Mouse (Mus musculus) adrenal gland, postnatal 25 days (tissue): ENCODE data around the gene Tmem127. TPM values are rescaled to one million over a fixed set of nuclear protein-coding genes. Genes with fewer than 3 reads are reported as not detected.

Source experiments
- total RNA-seq: library from RNA; stranded (reverse); gene quantifications from 2 replicates; pipeline ENCODE4 v1.2.3, GENCODE M21; 2021

Tmem127 gene
- total RNA-seq, 1 experiment from 2014 or later: 72.3 TPM

Other genes with a start within 250 kb of the Tmem127 start
- gene Ap4e1, start 239.2 kb upstream of the Tmem127 start, total RNA-seq: 10.0 and 16.2 TPM in 2 replicates
- 22.3 and 33.9 TPM in 2 replicates for gene Blvra, start 177.2 kb upstream of the Tmem127 start, total RNA-seq
- 6.4 and 7.5 TPM in 2 replicates for gene Ncaph, start 114.0 kb upstream of the Tmem127 start, total RNA-seq
- gene Itpripl1, start 104.5 kb upstream of the Tmem127 start, total RNA-seq: 5.3 and 7.2 TPM in 2 replicates
- 1.7 and 2.0 TPM in 2 replicates for gene 1810024B03Rik, start 39.6 kb upstream of the Tmem127 start, total RNA-seq
- 75.5 and 84.1 TPM in 2 replicates for gene Snrnp200, start 39.5 kb upstream of the Tmem127 start, total RNA-seq
- gene Ciao1, start 92 bp upstream of the Tmem127 start, total RNA-seq: 81.8 and 94.5 TPM in 2 replicates
- 110 and 117 TPM in 2 replicates for gene Stard7, start 22.3 kb downstream of the Tmem127 start, total RNA-seq
- 0.49 TPM in 1 of 2 replicates, not detected in the other for gene Dusp2, start 88.3 kb downstream of the Tmem127 start, total RNA-seq
- gene Astl, start 90.7 kb downstream of the Tmem127 start, total RNA-seq: not detected in 2 replicates
- 1.4 and 2.0 TPM in 2 replicates for gene Adra2b, start 115.3 kb downstream of the Tmem127 start, total RNA-seq
- gene Gpat2, start 177.3 kb downstream of the Tmem127 start, total RNA-seq: 0.43 TPM in 1 of 2 replicates, not detected in the other
- gene Fahd2a, start 196.7 kb downstream of the Tmem127 start, total RNA-seq: 42.0 and 46.8 TPM in 2 replicates